Mouse (Mus musculus): ENCODE data around the gene Uso1.

GRCm38 (mm10) chr5:92127141-92127625 lies 10.6 kb upstream of the Uso1 start:
- TF ChIP-seq CTCF (IDR thresholded peaks at IDR 0.05): no peak
- no peak for TF ChIP-seq POLR2A (IDR thresholded peaks at IDR 0.05; ENCODE audit: insufficient read depth, low read depth, low read length)

Measured in heart, adult 2 months (tissue).